Mouse (Mus musculus) cortical plate, adult 2 months (tissue): ENCODE measurements at regions not wholly inside any gene's neighbourhood (a gene's known extent, or its start where the extent isn't known, plus 50 kb on each side); places are given as distances from the start of the nearest gene placed in this dataset.

ENCODE experiments used
- H3K27ac ChIP-seq: fragments of 200-500 bp; 2 replicates; pipeline ENCODE4 v1.5.1; 2012; ENCODE audit warnings: low read length, control low read depth, inconsistent platforms; ENCODE audit not compliant: insufficient read depth
- H3K4me1 ChIP-seq: fragments of 200-500 bp; 2 replicates; pipeline ENCODE4 v1.6.1; 2011; ENCODE audit warnings: low read length; ENCODE audit not compliant: control insufficient read depth, insufficient read depth
- H3K4me3 ChIP-seq: fragments of 200-500 bp; 2 replicates; pipeline ENCODE4 v1.5.1; 2011; ENCODE audit warnings: mild to moderate bottlenecking, low read length, control low read depth; ENCODE audit not compliant: insufficient read depth
- CTCF ChIP-seq: fragments of 200-500 bp; IDR thresholded peaks from 2 replicates; pipeline ENCODE4 v1.5.1; 2011; ENCODE audit warnings: mild to moderate bottlenecking, control low read depth, low read length; ENCODE audit not compliant: insufficient read depth; ENCODE audit errors: extremely low read depth
- POLR2A ChIP-seq: fragments of 200-500 bp; IDR thresholded peaks from 2 replicates; pipeline ENCODE4 v1.6.1; 2011; ENCODE audit warnings: mild to moderate bottlenecking, low read length, control low read depth; ENCODE audit not compliant: insufficient read depth; ENCODE audit errors: extremely low read depth

DNA sequence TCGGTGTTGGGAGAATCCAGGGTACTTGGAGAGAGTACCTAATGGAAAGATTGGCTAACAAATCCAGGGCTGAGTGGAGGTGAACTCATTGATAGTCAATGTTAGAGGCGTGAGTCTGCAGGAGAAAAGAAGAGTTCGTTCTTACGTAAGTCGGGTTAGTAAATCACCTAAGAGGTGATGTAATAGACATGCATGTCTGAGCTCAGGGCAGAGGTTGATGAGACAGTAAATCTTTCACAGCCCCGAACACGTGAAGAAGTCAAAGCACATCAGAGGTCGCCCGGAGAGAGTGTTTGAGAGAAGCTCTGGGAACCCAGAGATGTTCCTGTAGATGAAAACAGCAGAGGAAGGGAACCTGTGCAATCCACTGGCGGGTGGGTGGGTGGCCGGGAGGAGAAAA is 76.2 kb upstream of the Prdm1 start:
- H3K4me3 ChIP-seq = no peak overlapping the region
- no peaks in the 10 kb centered on the region; the same call in 1 of the 2 replicates for H3K4me1 ChIP-seq
- TF ChIP-seq POLR2A (no peak), CTCF (no peak)
- no peak overlapping the region for H3K27ac ChIP-seq

DNA sequence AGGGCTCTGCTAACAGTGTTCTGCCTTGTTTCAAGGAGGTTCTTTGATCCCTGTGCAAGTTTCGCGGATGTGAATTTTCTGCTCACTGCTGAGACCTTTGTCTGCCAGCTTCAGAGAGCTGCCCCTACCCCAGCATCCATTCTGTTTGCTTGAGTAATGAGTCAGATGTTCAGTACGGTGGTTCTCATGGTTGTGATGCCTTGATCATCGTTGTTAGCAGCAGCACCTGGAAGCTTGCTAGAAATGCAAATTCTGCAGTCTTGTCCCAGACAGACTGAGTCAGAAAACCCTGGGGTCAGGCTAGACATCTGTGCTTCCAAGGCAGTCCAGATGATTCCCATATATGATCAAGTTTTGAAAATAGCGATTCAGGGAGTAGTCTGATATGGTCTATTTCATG is 75.2 kb upstream of the Prdm1 start:
- no peak for TF ChIP-seq CTCF
- TF ChIP-seq POLR2A = no peak
- no peak overlapping the region for H3K4me3 ChIP-seq
- no peaks in the 10 kb centered on the region; the same call in 1 of the 2 replicates for H3K4me1 ChIP-seq
- no peak overlapping the region for H3K27ac ChIP-seq

DNA sequence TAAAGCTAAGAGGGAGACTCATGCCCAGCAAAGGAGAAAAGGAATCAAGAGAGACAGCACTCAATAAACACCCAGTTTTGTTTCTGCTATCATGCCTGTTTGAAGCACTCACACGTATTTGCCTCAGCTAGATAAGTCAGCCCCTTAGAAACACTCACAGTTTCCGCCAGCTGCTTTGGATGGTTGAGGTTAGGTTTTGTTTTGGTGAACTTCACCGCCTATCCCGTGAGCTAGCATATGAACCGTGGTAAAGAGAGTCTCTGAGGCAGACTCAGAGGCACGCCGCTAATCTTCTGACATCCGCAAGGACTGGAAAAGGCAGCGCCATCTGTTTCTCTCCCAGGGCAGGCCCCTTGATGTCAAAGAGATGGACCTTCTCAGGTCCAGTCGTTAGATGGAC is 73.2 kb upstream of the Prdm1 start:
- no peaks in the 10 kb centered on the region; the same call in 1 of the 2 replicates for H3K4me1 ChIP-seq
- H3K27ac ChIP-seq = no peak overlapping the region
- TF ChIP-seq POLR2A (no peak), CTCF (no peak)

DNA sequence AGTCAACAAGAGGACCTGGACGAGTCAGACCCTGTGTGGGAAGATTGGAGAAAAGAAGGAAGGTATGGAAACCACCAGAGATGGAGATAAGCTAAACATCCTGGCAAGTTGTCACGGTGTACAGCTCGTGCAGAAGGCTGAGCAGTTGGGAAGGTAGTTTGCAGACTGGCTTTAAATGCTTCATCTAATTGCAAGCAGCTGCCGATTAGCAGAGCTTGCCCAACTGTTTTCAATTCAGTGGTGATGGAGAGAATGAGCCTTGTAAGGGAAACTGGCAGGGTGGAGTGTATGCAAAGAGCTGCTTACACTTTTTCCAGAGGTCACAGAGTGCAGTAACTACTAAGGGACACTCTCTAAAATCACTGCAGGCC is 71.6 kb upstream of the Prdm1 start:
- TF ChIP-seq POLR2A = no peak
- no peak for TF ChIP-seq CTCF
- no peak overlapping the region for H3K27ac ChIP-seq
- no peak overlapping the region for H3K4me3 ChIP-seq

More for the DNA sequence above, 73.2 kb upstream of the Prdm1 start:
- H3K4me3 ChIP-seq = no peak overlapping the region

DNA sequence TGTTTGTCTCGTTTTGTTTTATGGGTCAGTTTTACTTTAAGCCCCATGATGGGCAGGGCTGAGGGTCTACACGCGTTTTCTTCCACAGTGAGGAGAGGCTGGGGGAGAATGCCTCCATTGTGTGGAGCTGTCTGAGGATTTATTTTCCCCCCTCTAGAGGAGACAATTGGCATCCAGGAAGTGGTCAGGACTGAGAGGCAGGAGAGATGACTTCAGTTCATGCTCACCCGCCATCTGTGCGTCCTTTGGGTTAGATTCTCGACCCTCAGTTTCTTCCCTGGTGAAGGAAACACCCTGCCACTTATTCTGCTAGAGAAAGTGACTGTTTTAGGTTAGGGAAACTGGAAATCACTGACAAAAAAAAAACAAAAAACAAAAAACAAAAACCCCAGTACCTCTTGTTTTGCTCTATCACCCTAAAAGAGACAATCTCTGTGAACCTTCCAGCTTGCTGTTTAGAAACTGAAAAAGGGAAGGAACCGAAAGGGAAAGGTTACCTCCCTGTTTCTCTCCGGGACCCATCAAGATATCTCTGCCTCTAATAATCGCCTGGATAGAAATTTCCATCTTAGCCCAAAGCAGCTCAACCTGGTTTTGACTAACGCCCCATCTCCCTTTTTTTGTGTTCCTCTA is 71.1 kb upstream of the Prdm1 start:
- no peak for TF ChIP-seq POLR2A
- no peak for TF ChIP-seq CTCF
- Histone ChIP-seq H3K4me3 (no peak overlapping the region), H3K4me1 (no peaks in the 10 kb centered on the region; the same call in 1 of the 2 replicates), H3K27ac (no peak overlapping the region)

More for the DNA sequence above, 71.6 kb upstream of the Prdm1 start:
- no peaks in the 10 kb centered on the region; the same call in 1 of the 2 replicates for H3K4me1 ChIP-seq

DNA sequence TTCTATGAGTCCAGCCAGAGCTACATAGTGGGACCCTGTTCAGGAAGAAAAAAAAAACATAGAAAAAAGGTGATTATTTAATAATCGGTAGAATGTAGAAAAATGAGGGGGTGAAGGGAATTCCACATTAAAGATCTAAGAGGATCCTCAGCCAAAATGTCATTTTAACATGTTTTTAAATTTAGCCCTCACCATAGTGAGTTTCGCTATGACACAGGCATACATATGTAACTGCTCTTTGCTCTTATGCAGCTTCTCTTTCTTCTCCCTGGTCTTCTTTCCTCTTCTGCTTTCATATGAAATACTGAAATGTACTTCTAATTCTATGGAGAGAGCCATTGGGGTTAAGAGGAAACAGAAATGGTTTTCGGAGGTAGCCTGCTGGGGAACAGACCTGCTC is 70.3 kb upstream of the Prdm1 start:
- H3K4me3 ChIP-seq = no peak overlapping the region
- no peaks in the 10 kb centered on the region; the same call in 1 of the 2 replicates for H3K4me1 ChIP-seq
- TF ChIP-seq POLR2A = no peak
- no peak for TF ChIP-seq CTCF
- no peak overlapping the region for H3K27ac ChIP-seq

DNA sequence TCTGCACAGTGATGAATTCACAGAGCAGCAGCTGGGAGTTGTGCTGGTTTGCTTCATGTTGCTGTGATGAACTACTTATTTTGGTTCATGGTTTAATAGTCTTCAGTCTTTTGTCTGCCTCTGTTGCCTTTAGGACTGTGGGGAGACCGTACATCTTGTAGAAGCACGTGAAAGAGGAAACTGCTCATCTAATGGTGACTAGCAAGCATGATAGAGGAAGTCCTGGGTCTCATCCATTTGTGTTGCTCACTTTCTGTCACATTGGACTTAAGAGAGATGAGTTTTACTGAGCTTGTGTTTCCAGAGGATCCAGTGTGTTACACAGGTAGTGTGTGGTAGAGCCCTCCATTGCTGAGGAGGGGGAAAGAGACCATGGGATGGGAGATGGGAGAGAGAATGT is 67.6 kb upstream of the Prdm1 start:
- Histone ChIP-seq H3K27ac (no peak overlapping the region), H3K4me3 (no peak overlapping the region), H3K4me1 (no peaks in the 10 kb centered on the region; the same call in 1 of the 2 replicates)
- TF ChIP-seq POLR2A (no peak), CTCF (no peak)

DNA sequence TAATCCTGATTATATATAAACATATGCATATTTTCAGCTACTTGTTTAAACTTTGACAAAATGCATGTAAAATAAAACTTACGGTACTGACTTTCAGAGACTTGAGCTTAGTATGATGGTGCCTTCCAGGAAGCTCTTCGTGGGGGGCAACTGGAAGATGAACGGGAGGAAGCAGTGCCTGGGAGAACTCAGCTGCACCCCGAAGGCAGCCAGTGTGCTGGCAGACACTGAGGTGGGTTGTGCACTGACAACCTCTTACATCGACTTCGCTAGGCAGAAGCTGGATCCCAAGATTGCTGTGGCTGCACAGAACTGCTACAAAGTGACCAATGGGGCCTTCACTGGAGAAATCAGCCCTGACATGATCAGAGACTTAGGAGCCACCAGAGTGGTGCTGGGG is 61.5 kb upstream of the Prdm1 start:
- no peaks in the 10 kb centered on the region for H3K4me1 ChIP-seq
- no peak for TF ChIP-seq CTCF
- TF ChIP-seq POLR2A = no peak

DNA sequence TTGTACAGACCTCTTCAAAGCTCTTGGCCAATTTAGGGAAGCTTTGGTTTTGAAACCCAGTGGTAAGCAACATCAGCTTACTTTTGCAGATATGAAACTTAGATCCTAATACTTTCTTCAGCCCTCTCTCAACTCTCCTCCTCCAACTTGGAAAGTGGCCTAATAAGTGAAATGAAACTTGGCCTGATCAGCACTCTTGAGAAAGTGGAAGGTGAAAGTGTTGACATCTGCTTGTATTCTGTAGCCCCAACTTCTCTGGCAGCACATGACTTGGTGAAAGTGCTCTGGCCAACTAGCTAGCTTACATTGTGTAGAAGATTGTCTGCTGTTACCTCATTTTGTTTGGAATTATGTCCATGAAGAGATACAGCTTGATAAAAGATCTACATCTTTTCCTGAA is 61.1 kb upstream of the Prdm1 start:
- TF ChIP-seq CTCF (no peak), POLR2A (no peak)
- no peak overlapping the region for H3K27ac ChIP-seq
- no peaks in the 10 kb centered on the region for H3K4me1 ChIP-seq
- H3K4me3 ChIP-seq = no peak overlapping the region

More for the DNA sequence above, 61.5 kb upstream of the Prdm1 start:
- no peak overlapping the region for H3K4me3 ChIP-seq
- H3K27ac ChIP-seq = no peak overlapping the region

DNA sequence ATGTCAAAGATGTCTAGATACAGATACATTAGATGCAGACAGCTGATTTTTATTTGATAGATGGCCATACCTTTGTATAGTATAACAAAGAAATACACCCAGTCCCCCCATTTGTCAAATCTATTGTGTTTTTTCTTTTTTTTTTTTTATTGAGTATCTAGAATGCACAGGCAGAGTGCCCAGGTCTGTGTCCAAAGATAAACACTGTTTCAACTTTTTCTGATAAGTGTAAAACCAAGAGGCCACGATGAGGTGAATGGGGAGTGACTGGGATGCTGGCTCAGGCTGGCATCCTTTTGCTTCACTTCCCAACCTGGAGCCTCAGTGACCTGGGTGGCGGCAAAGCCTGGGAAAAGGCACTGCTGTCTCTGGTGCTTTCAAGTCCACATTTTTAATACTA is 54.4 kb upstream of the Prdm1 start:
- TF ChIP-seq CTCF (no peak), POLR2A (no peak)

More for the DNA sequence above, 54.4 kb upstream of the Prdm1 start:
- Histone ChIP-seq H3K4me1 (no peaks in the 10 kb centered on the region), H3K4me3 (no peak overlapping the region), H3K27ac (no peak overlapping the region)
